Mouse (Mus musculus): ENCODE data around the gene Sgms1. TPM values are rescaled to one million over a fixed set of nuclear protein-coding genes. Genes with fewer than 3 reads are reported as not detected.

Sgms1 gene
- total RNA-seq, 2 experiments from 2014 or later = 108 to 157 TPM

- no peak for ATAC-seq (replicated peaks; ENCODE audit: low FRiP score, poor library complexity, severe bottlenecking)
Observed at GRCm38 (mm10) chr19:32198494-32199106, 190.9 kb downstream of the Sgms1 start.

- no peak for ATAC-seq (replicated peaks; ENCODE audit: low FRiP score, poor library complexity, severe bottlenecking)
Observed at GRCm38 (mm10) chr19:32196976-32197819, 192.3 kb downstream of the Sgms1 start.

DNA sequence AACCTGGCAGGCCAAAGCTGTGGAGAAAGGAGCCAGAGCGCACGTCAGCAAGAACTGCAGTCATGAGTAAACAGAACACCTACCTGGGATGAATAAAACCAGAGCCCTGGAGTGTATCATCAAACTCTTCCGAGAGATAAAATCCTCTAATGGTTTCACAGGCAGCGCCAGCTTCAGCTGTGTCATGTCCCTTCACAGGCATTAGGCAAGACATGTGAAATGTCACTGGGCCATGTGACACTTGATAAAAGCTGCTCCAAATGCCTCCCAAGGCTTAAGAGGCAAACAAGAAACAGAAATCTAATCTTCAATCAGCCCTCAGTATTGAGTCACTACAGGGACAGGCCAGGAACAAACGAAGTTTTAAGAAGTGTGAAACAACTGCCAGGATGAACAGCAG is 193.3 kb downstream of the Sgms1 start:
- ATAC-seq (replicated peaks; ENCODE audit: low FRiP score, poor library complexity, severe bottlenecking) = 0 out of 2 replicates have a peak, but pooled peaks have one; percentile 45

- ATAC-seq (replicated peaks; ENCODE audit: low FRiP score, poor library complexity, severe bottlenecking) = no peak
Observed at GRCm38 (mm10) chr19:32194863-32195262, 194.7 kb downstream of the Sgms1 start.

DNA sequence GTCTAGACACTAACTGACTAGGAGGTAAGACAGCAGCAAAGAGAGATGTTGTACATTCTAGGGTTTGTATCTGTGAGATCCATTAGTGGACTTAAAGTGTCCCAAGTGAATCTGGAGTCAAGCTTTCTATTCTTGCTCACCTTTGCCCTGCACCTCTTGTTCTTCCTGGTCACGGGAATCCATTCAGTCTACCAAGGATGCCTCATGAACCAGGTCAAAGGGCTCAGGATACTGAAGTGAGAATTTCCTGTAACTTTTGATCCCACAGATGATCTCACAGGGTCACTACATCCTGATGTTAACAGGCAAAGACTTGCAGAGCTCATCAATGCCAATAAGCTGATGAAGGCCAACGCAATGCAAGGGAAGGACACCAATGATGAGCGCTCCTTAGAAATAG is 195.4 kb downstream of the Sgms1 start:
- ATAC-seq (replicated peaks; ENCODE audit: low FRiP score, poor library complexity, severe bottlenecking) = no peak

DNA sequence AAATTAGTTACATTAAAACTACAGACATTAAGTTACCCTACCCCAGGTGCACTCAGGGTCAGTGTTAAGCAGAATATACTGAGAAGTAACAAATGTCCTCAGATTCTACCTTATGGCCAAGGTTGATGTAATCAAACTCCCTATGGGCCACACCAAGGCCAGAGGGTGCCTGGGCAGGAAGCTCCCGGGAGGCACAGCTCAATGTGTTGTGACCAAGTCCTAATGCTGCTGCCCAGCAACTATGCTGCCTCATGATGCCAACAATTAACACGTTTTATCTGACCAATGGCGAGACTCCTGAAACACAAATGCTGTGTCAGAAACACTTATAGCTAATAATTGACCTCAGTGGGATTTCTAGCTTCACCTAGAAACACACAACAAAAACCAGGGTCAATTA is 197.9 kb downstream of the Sgms1 start:
- ATAC-seq (replicated peaks; ENCODE audit: low FRiP score, poor library complexity, severe bottlenecking) = no peak

DNA sequence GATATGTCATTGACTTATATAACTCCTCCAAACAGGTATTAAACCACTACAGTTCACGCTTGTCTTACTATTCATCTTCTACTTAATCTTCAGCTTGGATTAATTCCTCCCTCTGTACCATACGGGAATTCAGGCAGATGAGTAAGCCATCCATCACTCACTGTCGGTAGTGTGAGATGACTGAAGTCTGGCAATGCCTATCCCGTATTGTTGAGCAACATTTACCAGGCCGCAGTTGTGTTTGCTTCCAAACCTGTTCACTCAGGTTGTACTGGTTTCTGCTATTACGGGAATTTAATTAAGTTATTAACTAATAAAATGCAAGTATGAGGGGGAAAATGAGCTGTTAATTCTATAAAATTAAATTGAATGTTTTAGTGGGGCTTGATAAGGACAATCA is 199.6 kb downstream of the Sgms1 start:
- no peak for ATAC-seq (replicated peaks; ENCODE audit: low FRiP score, poor library complexity, severe bottlenecking)

DNA sequence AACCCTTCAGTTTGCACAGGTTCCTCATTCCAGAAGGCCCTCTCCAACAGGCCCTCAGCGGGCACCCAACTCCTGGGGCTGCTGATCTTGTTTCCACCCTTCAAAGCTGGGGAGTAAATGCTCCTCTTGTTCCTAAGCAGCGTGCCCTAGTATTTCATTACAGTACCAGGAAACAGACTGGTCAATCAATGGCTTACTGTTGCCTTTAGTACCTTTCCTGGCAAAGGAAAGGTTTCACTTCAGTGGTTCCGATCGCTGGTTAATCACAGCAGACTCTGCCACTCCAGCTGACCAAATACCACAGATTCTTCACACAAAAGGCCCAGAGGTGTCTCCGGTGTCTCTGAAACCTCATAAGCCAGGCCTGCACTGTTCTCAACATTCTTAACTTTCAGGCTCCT is 200.5 kb downstream of the Sgms1 start:
- ATAC-seq (replicated peaks; ENCODE audit: low FRiP score, poor library complexity, severe bottlenecking) = no peak

DNA sequence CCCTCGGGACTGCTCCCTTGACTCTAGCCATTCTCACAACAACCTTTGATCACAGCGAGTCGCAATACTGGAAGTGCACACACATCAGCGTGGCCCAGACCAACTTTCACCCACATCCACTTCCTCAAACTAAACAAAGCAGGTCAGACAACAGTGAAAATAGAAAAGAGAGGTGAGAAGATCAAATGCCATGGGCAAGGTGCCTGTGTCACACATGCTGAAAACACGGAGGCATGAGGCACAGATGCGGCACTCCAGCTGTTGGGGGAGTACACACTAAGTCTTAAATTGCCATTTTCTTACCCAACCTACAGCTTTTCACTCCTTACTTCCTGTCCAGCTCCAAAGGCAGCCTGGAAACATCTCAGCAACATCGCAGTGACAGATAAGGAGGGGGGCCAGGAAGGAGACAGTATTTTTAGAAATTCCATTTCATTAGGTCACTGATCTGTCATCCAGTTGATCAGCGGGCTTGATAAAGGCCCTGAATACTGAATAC is 202.9 kb downstream of the Sgms1 start:
- ATAC-seq (replicated peaks; ENCODE audit: low FRiP score, poor library complexity, severe bottlenecking) = no peak

DNA sequence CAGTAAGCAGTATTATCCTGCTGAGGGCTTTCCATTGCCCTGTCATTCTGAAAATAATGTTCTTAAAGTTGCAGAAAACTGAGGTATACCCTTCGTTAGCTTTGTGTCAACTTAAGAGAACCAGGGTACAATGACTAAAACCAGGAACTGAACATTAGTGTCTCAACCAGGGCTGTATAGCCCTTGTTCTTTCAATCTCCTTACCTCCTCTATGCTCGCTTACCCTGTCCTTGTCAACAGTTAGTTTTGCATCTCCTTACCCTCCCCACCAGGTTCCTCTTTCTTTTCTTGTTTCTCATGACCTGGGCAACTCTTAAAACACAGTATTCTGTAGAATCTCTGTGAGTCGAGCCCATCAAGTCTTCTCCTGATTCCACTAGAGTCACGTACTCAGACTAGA is 206.5 kb downstream of the Sgms1 start:
- ATAC-seq (replicated peaks; ENCODE audit: low FRiP score, poor library complexity, severe bottlenecking) = no peak

GRCm38 (mm10) chr19:32182471-32182870 is 207.0 kb downstream of the Sgms1 start:
- ATAC-seq (replicated peaks; ENCODE audit: low FRiP score, poor library complexity, severe bottlenecking) = no peak

DNA sequence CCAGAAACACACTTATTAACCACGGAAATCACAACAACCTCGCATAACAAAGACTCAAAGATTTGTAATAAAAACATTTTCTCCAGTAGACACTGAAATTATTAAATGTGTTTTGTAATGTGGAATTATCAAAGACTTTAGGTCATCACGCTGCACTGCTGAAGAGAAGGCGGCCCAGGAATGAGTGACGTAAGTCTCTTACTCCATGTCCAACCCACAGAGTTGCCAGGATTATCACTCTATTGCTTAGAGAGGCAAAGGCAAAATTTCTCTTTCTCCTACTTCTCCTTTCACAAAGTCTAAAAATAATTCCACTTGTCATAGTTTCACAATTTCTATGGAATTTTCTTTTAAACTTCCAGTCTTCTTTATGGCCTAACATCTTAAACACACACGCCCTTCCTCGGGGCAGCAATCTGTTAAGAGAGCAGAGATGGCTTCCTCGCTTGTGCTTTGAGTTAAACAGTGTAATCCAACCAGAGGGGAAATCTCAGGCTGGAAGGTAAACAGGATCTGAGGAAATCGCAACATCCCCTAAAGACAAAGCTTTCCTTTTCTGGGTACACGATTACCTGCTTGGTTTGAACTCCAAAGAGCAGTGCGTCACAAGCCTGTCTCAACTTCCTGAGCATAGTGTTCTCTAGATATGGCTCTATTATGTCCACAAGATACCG is 207.7 kb downstream of the Sgms1 start:
- ATAC-seq (replicated peaks; ENCODE audit: low FRiP score, poor library complexity, severe bottlenecking) = no peak

DNA sequence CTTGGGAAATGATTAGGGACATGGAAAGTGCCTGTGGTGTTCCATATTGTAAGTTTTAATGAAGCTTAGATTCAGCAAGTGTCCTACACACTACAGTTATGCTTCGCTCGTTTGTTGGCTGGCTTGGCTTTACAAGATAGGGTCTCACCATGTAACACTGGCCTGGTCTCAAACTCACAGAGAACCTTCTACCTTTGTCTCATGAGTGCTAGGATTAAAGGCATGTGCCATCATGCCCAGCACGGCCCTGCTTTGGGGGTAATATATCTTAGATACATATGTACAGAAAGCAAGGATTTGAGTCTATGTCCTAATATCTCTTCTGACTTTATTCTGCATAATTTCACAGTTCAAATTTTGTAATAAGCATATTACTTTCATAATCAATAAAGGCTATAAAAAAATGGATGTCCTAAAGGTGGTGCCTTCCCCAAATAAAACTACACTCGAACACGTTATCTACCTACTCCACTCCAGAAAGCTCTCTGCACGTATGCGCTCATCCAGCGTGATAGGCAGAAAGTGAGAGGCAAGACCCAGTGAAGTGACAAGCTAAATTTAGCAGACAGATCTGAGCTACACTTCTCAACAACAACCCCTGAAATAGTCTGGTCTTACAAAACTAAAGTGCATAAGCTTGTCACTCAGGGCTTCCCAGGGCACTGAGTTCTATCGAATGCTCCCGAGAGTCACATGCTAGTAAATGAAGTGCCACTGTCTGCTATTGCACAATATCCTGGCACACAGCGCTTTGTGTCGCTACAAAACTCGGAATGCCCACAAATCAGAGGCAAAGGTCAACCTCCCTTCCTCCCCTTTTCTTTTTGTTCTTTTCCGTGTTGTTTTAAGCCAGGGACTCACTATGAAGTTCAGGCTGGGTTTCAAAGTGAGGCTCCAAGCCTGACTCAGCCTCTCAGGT is 208.5 kb downstream of the Sgms1 start:
- ATAC-seq (replicated peaks; ENCODE audit: low FRiP score, poor library complexity, severe bottlenecking) = peak; percentile 81

DNA sequence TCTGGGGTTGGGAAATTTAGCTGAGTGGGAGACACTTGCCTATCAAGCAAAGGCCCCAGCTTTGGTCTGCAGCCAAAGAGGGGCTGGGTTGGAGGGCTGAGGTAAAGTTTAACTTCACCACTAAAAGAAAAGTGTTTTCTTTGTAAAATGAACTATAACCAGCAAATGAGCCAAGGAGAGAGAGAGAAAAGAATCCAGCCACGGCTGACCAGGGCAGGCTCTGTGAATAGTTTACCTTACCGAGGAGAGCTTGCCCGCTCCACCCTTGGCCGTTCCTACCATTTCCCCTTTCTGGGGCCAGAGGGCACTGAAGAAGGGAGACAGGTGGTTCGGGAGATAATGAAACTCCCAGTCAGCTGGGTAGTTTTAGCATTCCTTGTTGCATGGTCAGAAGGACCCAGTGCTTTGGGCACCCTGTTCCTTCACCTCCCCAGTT is 209.5 kb downstream of the Sgms1 start:
- ATAC-seq (replicated peaks; ENCODE audit: low FRiP score, poor library complexity, severe bottlenecking) = peak; percentile 88

DNA sequence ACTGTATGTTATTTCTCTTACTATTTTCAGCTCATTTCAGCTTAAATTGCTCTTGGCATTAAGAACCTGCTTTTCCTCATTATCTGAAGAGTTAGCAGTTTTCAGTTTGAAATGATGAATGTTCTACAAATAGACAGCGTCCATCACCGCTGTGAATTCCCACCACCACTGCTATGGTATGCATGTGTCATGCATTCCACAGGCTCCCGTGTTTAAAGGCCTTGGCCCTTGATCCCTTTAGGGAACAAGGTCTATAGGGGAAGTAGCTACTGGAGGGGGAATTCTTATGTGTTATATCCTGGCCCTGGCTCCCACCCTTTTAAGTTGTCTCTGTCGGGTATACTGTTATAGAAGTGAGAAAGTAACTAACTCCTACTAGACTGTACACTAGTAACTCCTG is 210.0 kb downstream of the Sgms1 start:
- no peak for ATAC-seq (replicated peaks; ENCODE audit: low FRiP score, poor library complexity, severe bottlenecking)

- ATAC-seq (replicated peaks; ENCODE audit: low FRiP score, poor library complexity, severe bottlenecking) = no peak
Observed at GRCm38 (mm10) chr19:32178161-32178560, 211.4 kb downstream of the Sgms1 start.

GRCm38 (mm10) chr19:32176458-32176857 is 213.1 kb downstream of the Sgms1 start:
- ATAC-seq (replicated peaks; ENCODE audit: low FRiP score, poor library complexity, severe bottlenecking) = no peak

DNA sequence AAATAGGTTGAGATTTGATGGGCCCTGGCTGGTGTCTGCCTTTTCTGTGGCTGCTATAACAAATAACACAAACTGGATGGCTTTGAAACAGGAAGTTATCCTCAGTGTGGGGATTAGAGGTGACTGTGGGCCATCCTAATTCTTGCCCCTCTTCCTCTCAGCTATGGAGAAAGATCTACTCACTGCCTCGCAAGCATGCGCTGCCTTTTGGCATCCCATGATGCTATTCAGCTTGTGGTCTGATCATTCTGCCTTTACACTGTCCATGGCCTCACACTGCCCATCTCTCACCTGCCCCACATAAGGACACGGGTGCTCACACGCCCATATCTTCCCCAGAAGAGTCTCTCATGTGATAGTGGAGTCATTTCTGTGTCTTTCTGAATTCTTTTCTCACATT is 213.5 kb downstream of the Sgms1 start:
- ATAC-seq (replicated peaks; ENCODE audit: low FRiP score, poor library complexity, severe bottlenecking) = no peak

DNA sequence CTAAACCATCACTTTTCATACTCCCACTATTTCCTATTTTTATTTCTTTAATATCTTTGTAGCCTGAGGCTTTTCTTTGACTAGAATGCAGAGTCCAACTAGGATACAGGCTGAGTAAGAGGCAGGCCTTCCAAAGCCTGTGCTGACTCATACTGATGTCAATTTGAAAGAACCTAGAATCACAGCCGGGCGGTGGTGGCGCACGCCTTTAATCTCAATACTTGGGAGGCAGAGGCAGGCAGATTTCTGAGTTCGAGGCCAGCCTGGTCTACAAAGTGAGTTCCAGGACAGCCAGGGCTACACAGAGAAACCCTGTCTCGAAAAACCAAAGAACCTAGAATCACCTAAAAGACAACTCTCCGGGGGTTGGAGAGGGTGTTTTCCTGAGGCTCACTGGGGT is 214.5 kb downstream of the Sgms1 start:
- no peak for ATAC-seq (replicated peaks; ENCODE audit: low FRiP score, poor library complexity, severe bottlenecking)

- no peak for ATAC-seq (replicated peaks; ENCODE audit: low FRiP score, poor library complexity, severe bottlenecking)
Observed at GRCm38 (mm10) chr19:32174561-32174960, 215.0 kb downstream of the Sgms1 start.

Data from erythroid progenitor cell, adult 5-6 weeks (primary cell).